Mouse (Mus musculus): ENCODE measurements around the gene Itgam. TPM values are rescaled to one million over a fixed set of nuclear protein-coding genes. Genes with fewer than 3 reads are reported as not detected.

The Itgam gene
- polyA plus RNA-seq, 1 experiment from 2014 or later = 0.91 TPM

DNA sequence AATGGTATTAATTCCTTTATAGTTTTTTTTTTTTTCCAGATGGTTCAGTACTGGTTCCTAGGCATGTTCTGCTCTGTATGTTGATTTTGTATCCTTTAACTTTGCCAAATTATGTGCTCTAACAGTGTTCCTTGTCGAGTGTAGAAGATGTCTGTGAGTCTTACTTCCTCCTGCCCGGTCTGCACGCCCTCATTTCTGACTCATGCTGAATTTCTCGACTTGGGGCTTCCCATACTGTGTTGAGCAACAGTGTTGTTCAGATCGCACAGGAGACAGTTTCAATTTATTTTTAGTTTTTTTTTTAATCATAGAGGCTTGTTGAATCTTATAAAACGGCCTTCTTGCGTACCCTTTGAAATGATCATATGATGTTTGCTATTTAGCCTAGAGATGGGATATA lies 26.7 kb downstream of the Itgam start:
- no peak overlapping the region for H3K27ac ChIP-seq (replicated peaks; ENCODE audit: low read depth, low read length)
- H3K27me3 ChIP-seq (ENCODE audit: control insufficient read depth, insufficient read depth, low read length) = no peaks in the 10 kb centered on the region
- DNase-seq (ENCODE audit: low spot score) (no peak), ATAC-seq (replicated peaks; ENCODE audit: insufficient number of reproducible peaks, low FRiP score, low TSS enrichment, low read depth) (no peak)
- no peaks in the 10 kb centered on the region for H3K4me1 ChIP-seq (ENCODE audit: control insufficient read depth, insufficient read depth, low read length)
- H3K9me3 ChIP-seq (replicated peaks; ENCODE audit: control insufficient read depth, low read length) = no peaks in the 10 kb centered on the region
- H3K4me3 ChIP-seq (ENCODE audit: low read depth, low read length) = no peak overlapping the region
- H3K36me3 ChIP-seq (replicated peaks; ENCODE audit: control insufficient read depth, insufficient read depth, low read depth, low read length) = no peaks in the 10 kb centered on the region
- no peak overlapping the region for H3K9ac ChIP-seq (replicated peaks; ENCODE audit: low read length)
- H3K4me2 ChIP-seq (ENCODE audit: low read depth, low read length) = no peak overlapping the region
- WGBS = 83% methylated on average over 7 of the region's 7 CpGs

DNA sequence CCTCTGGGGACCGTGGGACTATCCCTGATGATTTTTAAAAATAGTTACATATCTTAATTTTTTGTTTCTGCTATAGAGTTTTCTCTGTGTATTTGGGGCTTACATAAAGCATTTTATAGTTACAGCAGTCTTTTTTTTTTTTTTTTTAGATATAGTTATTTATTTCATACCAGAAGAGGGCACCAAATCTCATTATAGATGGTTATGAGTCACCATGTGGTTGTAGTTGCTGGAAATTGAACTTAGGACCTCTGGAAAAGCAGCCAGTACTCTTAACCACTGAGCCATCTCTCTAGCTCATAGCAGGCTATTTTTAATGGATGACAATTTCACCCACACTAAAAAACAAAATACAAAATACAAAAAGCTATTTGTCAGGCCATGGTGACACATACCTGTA lies 35.7 kb downstream of the Itgam start:
- ATAC-seq (replicated peaks; ENCODE audit: insufficient number of reproducible peaks, low FRiP score, low TSS enrichment, low read depth) (no peak), DNase-seq (ENCODE audit: low spot score) (peak; percentile 30)
- Histone ChIP-seq H3K4me2 (ENCODE audit: low read depth, low read length) (no peak overlapping the region), H3K9me3 (replicated peaks; ENCODE audit: control insufficient read depth, low read length) (no peaks in the 10 kb centered on the region), H3K9ac (replicated peaks; ENCODE audit: low read length) (no peak overlapping the region), H3K27ac (replicated peaks; ENCODE audit: low read depth, low read length) (no peak overlapping the region), H3K4me3 (ENCODE audit: low read depth, low read length) (no peak overlapping the region), H3K4me1 (ENCODE audit: control insufficient read depth, insufficient read depth, low read length) (no peaks in the 10 kb centered on the region), H3K36me3 (replicated peaks; ENCODE audit: control insufficient read depth, insufficient read depth, low read depth, low read length) (no peaks in the 10 kb centered on the region), H3K27me3 (ENCODE audit: control insufficient read depth, insufficient read depth, low read length) (no peaks in the 10 kb centered on the region)
- 84% methylated on average over 1 of the region's 1 CpGs for WGBS

DNA sequence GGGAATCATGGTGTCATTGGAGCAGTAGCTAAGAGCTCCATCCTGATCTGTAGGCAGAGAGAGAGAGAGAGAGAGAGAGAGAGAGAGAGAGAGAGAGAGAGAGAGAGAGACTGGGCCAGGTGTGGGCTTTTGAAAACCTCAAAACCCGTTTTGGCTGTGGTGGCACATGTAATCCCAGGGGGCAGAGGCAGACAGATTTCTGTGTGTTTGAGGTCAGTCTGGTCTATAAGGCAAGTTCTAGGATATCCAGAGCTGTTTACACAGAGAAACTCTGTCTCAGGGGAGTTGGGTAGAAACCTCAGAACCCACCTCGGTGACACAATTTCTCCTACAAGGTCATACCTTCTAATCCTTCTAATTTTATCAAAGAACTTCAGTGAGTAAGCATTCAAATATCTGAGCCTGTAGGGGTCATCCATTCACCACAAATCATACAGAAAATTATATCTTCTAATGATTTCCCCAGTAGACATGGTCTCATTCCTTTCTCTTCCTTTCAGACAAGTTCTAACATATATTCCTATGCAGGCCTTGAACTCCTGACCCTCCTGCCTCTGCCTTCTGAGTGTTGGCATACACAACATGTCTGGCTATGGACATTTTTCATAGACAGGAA lies 38.4 kb downstream of the Itgam start:
- no peak for ATAC-seq (replicated peaks; ENCODE audit: insufficient number of reproducible peaks, low FRiP score, low TSS enrichment, low read depth)
- Histone ChIP-seq H3K27ac (replicated peaks; ENCODE audit: low read depth, low read length) (no peak overlapping the region), H3K27me3 (ENCODE audit: control insufficient read depth, insufficient read depth, low read length) (no peaks in the 10 kb centered on the region), H3K9ac (replicated peaks; ENCODE audit: low read length) (no peak overlapping the region), H3K9me3 (replicated peaks; ENCODE audit: control insufficient read depth, low read length) (no peaks in the 10 kb centered on the region), H3K4me3 (ENCODE audit: low read depth, low read length) (no peak overlapping the region), H3K4me1 (ENCODE audit: control insufficient read depth, insufficient read depth, low read length) (no peaks in the 10 kb centered on the region), H3K4me2 (ENCODE audit: low read depth, low read length) (no peak overlapping the region), H3K36me3 (replicated peaks; ENCODE audit: control insufficient read depth, insufficient read depth, low read depth, low read length) (no peaks in the 10 kb centered on the region)
- 87% methylated on average over 2 of the region's 2 CpGs for WGBS
- no peak for DNase-seq (ENCODE audit: low spot score)

DNA sequence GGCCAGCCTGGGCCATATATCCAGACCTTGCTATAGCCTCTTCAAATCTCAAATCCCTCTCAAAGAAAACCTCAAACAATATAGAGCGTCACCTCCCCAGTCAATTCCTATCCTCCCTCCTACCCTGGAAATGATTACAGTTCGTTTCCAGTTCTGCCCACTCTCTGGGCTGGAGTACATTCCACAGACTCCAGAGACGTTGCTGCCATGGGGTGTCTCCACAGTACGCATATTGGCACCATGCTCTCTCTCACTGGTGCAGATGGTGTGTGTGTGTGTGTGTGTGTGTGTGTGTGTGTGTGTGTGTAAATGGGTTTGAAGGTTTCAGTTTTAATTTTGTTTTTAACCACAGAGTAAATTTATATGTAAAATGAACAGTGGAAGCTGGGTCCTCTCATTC lies 42.8 kb downstream of the Itgam start:
- H3K9me3 ChIP-seq (replicated peaks; ENCODE audit: control insufficient read depth, low read length) = no peaks in the 10 kb centered on the region
- ATAC-seq (replicated peaks; ENCODE audit: insufficient number of reproducible peaks, low FRiP score, low TSS enrichment, low read depth) = no peak
- no peak overlapping the region for H3K4me2 ChIP-seq (ENCODE audit: low read depth, low read length)
- WGBS = 65% methylated on average over 4 of the region's 4 CpGs
- H3K4me1 ChIP-seq (ENCODE audit: control insufficient read depth, insufficient read depth, low read length) = no peaks in the 10 kb centered on the region
- H3K27ac ChIP-seq (replicated peaks; ENCODE audit: low read depth, low read length) = no peak overlapping the region
- H3K27me3 ChIP-seq (ENCODE audit: control insufficient read depth, insufficient read depth, low read length) = no peaks in the 10 kb centered on the region
- no peaks in the 10 kb centered on the region for H3K36me3 ChIP-seq (replicated peaks; ENCODE audit: control insufficient read depth, insufficient read depth, low read depth, low read length)
- DNase-seq (ENCODE audit: low spot score) = no peak
- H3K9ac ChIP-seq (replicated peaks; ENCODE audit: low read length) = no peak overlapping the region
- H3K4me3 ChIP-seq (ENCODE audit: low read depth, low read length) = no peak overlapping the region

DNA sequence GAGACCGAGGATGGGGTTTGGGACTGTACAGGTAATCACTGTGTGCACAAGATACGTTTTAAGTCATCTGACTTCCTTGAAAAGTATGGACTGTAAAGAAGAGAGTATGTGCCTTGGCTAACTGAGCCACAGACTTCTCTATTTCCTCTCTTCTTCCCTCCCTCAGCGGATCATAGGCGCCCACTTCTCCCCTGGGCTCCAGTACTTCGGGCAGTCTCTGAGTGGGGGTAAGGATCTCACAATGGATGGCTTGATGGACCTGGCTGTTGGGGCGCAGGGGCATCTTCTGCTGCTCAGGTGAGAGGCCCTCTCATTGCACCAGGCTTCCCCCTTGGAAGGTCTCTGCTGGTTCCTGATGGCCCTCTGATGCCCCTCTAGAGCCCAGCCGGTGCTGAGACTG lies 45.0 kb downstream of the Itgam start:
- 86% methylated on average over 7 of the region's 7 CpGs for WGBS
- DNase-seq (ENCODE audit: low spot score) = no peak
- Histone ChIP-seq H3K27me3 (ENCODE audit: control insufficient read depth, insufficient read depth, low read length) (no peaks in the 10 kb centered on the region), H3K36me3 (replicated peaks; ENCODE audit: control insufficient read depth, insufficient read depth, low read depth, low read length) (no peaks in the 10 kb centered on the region), H3K27ac (replicated peaks; ENCODE audit: low read depth, low read length) (no peak overlapping the region), H3K4me3 (ENCODE audit: low read depth, low read length) (no peak overlapping the region), H3K9ac (replicated peaks; ENCODE audit: low read length) (no peak overlapping the region), H3K9me3 (replicated peaks; ENCODE audit: control insufficient read depth, low read length) (no peaks in the 10 kb centered on the region), H3K4me1 (ENCODE audit: control insufficient read depth, insufficient read depth, low read length) (no peaks in the 10 kb centered on the region), H3K4me2 (ENCODE audit: low read depth, low read length) (no peak overlapping the region)
- ATAC-seq (replicated peaks; ENCODE audit: insufficient number of reproducible peaks, low FRiP score, low TSS enrichment, low read depth) = no peak

DNA sequence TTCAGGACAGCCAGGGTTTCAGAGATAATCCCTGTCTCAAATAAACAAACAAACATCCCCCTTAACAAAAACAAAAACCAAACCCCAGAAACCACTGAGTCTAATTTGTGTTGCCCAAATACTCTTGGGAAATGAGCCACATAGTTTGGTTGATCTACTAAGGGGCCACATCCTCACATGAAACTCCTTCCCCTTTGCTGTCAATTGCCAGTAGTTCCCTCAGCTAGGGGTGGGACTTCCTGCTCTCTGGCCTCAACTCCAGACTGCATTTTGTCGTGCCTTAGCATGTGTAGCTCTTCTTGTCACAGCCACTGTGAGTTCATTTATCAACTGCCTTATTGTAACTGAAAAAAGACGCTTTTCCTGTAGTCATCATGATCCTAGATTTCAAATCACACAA lies 47.9 kb downstream of the Itgam start:
- H3K27ac ChIP-seq (replicated peaks; ENCODE audit: low read depth, low read length) = no peak overlapping the region
- 72% methylated on average over 2 of the region's 2 CpGs for WGBS

DNA sequence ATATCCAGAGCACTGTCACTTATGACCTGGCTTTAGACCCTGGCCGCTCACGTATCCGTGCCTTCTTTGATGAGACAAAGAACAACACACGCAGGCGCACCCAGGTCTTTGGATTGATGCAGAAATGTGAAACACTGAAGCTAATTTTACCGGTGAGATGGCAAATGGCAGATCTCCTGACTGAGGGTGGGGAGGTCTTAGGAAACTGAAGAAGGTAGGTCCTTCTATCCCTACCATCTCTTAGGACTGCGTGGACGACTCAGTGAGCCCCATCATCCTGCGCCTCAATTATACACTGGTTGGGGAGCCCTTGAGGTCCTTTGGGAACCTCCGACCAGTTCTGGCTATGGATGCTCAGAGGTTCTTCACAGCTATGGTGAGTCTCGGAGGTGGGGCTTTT lies 49.7 kb downstream of the Itgam start:
- no peak overlapping the region for H3K4me2 ChIP-seq (ENCODE audit: low read depth, low read length)
- H3K27me3 ChIP-seq (ENCODE audit: control insufficient read depth, insufficient read depth, low read length) = no peaks in the 10 kb centered on the region
- DNase-seq (ENCODE audit: low spot score) (no peak), ATAC-seq (replicated peaks; ENCODE audit: insufficient number of reproducible peaks, low FRiP score, low TSS enrichment, low read depth) (no peak)
- no peaks in the 10 kb centered on the region for H3K4me1 ChIP-seq (ENCODE audit: control insufficient read depth, insufficient read depth, low read length)
- H3K36me3 ChIP-seq (replicated peaks; ENCODE audit: control insufficient read depth, insufficient read depth, low read depth, low read length) = no peaks in the 10 kb centered on the region
- WGBS = 88% methylated on average over 11 of the region's 11 CpGs
- H3K4me3 ChIP-seq (ENCODE audit: low read depth, low read length) = no peak overlapping the region
- H3K27ac ChIP-seq (replicated peaks; ENCODE audit: low read depth, low read length) = no peak overlapping the region
- H3K9me3 ChIP-seq (replicated peaks; ENCODE audit: control insufficient read depth, low read length) = no peaks in the 10 kb centered on the region
- H3K9ac ChIP-seq (replicated peaks; ENCODE audit: low read length) = no peak overlapping the region

More for the DNA sequence above, 47.9 kb downstream of the Itgam start:
- no peaks in the 10 kb centered on the region for H3K4me1 ChIP-seq (ENCODE audit: control insufficient read depth, insufficient read depth, low read length)
- no peaks in the 10 kb centered on the region for H3K36me3 ChIP-seq (replicated peaks; ENCODE audit: control insufficient read depth, insufficient read depth, low read depth, low read length)
- H3K9me3 ChIP-seq (replicated peaks; ENCODE audit: control insufficient read depth, low read length) = no peaks in the 10 kb centered on the region
- H3K9ac ChIP-seq (replicated peaks; ENCODE audit: low read length) = no peak overlapping the region
- ATAC-seq (replicated peaks; ENCODE audit: insufficient number of reproducible peaks, low FRiP score, low TSS enrichment, low read depth) = no peak
- no peak overlapping the region for H3K4me2 ChIP-seq (ENCODE audit: low read depth, low read length)
- H3K4me3 ChIP-seq (ENCODE audit: low read depth, low read length) = no peak overlapping the region
- DNase-seq (ENCODE audit: low spot score) = no peak
- no peaks in the 10 kb centered on the region for H3K27me3 ChIP-seq (ENCODE audit: control insufficient read depth, insufficient read depth, low read length)

DNA sequence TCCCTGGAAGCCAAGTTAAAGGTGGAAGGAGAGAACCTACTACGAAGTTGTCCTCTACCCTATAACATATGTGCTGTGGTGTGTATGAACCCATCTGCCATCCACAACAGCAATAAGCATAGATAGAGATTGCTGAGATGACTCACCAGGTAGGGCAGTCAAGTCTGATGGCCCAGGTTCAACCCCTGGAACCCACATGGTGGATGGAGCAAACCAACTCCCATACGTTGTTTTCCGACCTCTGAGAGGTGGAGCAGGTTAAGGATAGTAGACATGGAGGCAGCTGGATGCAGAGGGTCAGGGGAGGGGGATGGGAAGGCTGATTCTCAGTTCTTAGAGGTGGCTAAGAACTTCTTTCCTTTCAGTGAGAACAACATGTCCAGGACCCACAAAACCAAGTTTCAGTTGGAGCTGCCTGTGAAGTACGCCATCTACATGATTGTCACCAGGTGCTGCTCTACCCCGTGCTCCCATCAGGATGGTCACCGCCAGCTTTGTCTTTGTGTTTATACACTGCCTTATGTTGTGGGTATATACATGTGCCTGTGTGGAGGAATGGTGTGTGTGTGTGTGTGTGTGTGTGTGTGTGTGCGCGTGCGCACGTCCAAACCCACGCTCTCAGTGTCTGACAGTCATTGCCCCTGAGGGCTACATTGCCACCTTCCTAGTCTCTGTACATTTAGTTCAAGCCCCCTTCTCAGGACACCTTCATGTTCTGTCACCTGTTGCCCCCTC lies 52.1 kb downstream of the Itgam start:
- Histone ChIP-seq H3K4me2 (ENCODE audit: low read depth, low read length) (no peak overlapping the region), H3K27me3 (ENCODE audit: control insufficient read depth, insufficient read depth, low read length) (no peaks in the 10 kb centered on the region), H3K4me1 (ENCODE audit: control insufficient read depth, insufficient read depth, low read length) (no peaks in the 10 kb centered on the region), H3K9me3 (replicated peaks; ENCODE audit: control insufficient read depth, low read length) (no peaks in the 10 kb centered on the region), H3K36me3 (replicated peaks; ENCODE audit: control insufficient read depth, insufficient read depth, low read depth, low read length) (no peaks in the 10 kb centered on the region), H3K9ac (replicated peaks; ENCODE audit: low read length) (no peak overlapping the region), H3K27ac (replicated peaks; ENCODE audit: low read depth, low read length) (no peak overlapping the region), H3K4me3 (ENCODE audit: low read depth, low read length) (no peak overlapping the region)
- ATAC-seq (replicated peaks; ENCODE audit: insufficient number of reproducible peaks, low FRiP score, low TSS enrichment, low read depth) = no peak
- no peak for DNase-seq (ENCODE audit: low spot score)
- 91% methylated on average over 11 of the region's 11 CpGs for WGBS
